Mouse (Mus musculus) limb, embryonic 13.5 days (tissue): Measurements from ENCODE around the gene Slc1a2. TPM values are rescaled to one million over a fixed set of nuclear protein-coding genes. Genes with fewer than 3 reads are reported as not detected.

Experiments
- ATAC-seq: fragments of 200-750 bp; cut with Nextera tagmentation; 2 replicates; pipeline ENCODE4 v1.8.0; 2017; ENCODE audit warnings: low read depth, moderate number of reproducible peaks, moderate TSS enrichment; ENCODE audit not compliant: low FRiP score
- H3K27ac ChIP-seq: fragments of 300-500 bp; sonication (generic); 2 replicates; pipeline ENCODE4 v1.5.1; 2015; ENCODE audit warnings: inconsistent platforms, mild to moderate bottlenecking, moderate library complexity
- H3K27me3 ChIP-seq: fragments of 300-500 bp; sonication (generic); 2 replicates; pipeline ENCODE4 v1.6.1; 2015; ENCODE audit warnings: mild to moderate bottlenecking, inconsistent platforms
- H3K36me3 ChIP-seq: fragments of 300-500 bp; sonication (generic); 2 replicates; pipeline ENCODE4 v1.6.1; 2015; ENCODE audit warnings: inconsistent platforms, mild to moderate bottlenecking, moderate library complexity
- H3K4me1 ChIP-seq: fragments of 300-500 bp; sonication (generic); 2 replicates; pipeline ENCODE4 v1.6.1; 2015; ENCODE audit warnings: inconsistent platforms
- H3K4me2 ChIP-seq: fragments of 300-500 bp; sonication (generic); replicated peaks from 2 replicates; pipeline ENCODE4 v1.6.1; 2015; ENCODE audit warnings: inconsistent platforms, mild to moderate bottlenecking, moderate library complexity
- H3K4me3 ChIP-seq: fragments of 300-500 bp; sonication (generic); 2 replicates; pipeline ENCODE4 v1.5.1; 2015; ENCODE audit warnings: moderate library complexity, mild to moderate bottlenecking, inconsistent platforms
- H3K9ac ChIP-seq: fragments of 300-500 bp; sonication (generic); 2 replicates; pipeline ENCODE4 v1.6.1; 2015; ENCODE audit warnings: mild to moderate bottlenecking, inconsistent platforms
- H3K9me3 ChIP-seq: fragments of 300-500 bp; sonication (generic); 2 replicates; pipeline ENCODE4 v1.6.1; 2016; ENCODE audit warnings: inconsistent platforms
- WGBS: fragments of 180-500 bp; shearing (Covaris S2); methylation state at CpG from one replicate; pipeline ENCODE4 v1.1.7; 2015; 5-methylcytosine and 5-hydroxymethylcytosine counted together
- polyA plus RNA-seq: library from polyadenylated mRNA; unstranded; fragments of >200 nt; fragmentation: Nextera tagmentation; extraction: Ambion mirVana; gene quantifications from 2 replicates; pipeline ENCODE4 v1.2.1, GENCODE M21; 2015

Gene Slc1a2
- polyA plus RNA-seq, 1 experiment from 2014 or later: 1.0 TPM

- H3K36me3 ChIP-seq: no peaks in the 10 kb centered on the region
- 62% methylated on average over 3 of the region's 3 CpGs for WGBS
- no peak overlapping the region for H3K4me3 ChIP-seq
- H3K4me1 ChIP-seq: peaks cover 2% of the 10 kb centered on the region
- H3K27me3 ChIP-seq: peaks cover 8% of the 10 kb centered on the region; the same call in 1 of the 2 replicates
- no peak overlapping the region for H3K27ac ChIP-seq
- H3K9me3 ChIP-seq: no peaks in the 10 kb centered on the region
- ATAC-seq: no peak
- no peak overlapping the region for H3K4me2 ChIP-seq
- no peak overlapping the region for H3K9ac ChIP-seq
Measured at GRCm38 (mm10) chr2:102725054-102725453, 66.6 kb downstream of the Slc1a2 start.

- Histone ChIP-seq H3K9me3 (no peaks in the 10 kb centered on the region), H3K27ac (peak overlapping the region; percentile 44; the same call in 1 of the 2 replicates), H3K4me2 (peak overlapping the region; percentile 27; the same call in 1 of the 2 replicates), H3K36me3 (no peaks in the 10 kb centered on the region), H3K27me3 (peaks cover 2% of the 10 kb centered on the region; the same call in 1 of the 2 replicates), H3K4me3 (no peak overlapping the region), H3K9ac (no peak overlapping the region), H3K4me1 (peaks cover 40% of the 10 kb centered on the region)
- 27% methylated on average over 5 of the region's 5 CpGs for WGBS
- ATAC-seq: peak; percentile 49
Measured at GRCm38 (mm10) chr2:102730386-102730785, 71.9 kb downstream of the Slc1a2 start.

- H3K4me2 ChIP-seq: peak overlapping the region; percentile 27
- H3K4me1 ChIP-seq: peaks cover 40% of the 10 kb centered on the region
- H3K27ac ChIP-seq: peak overlapping the region; percentile 44; the same call in 1 of the 2 replicates
- H3K27me3 ChIP-seq: peaks cover 2% of the 10 kb centered on the region; the same call in 1 of the 2 replicates
- H3K36me3 ChIP-seq: no peaks in the 10 kb centered on the region
- H3K9me3 ChIP-seq: no peaks in the 10 kb centered on the region
- no peak overlapping the region for H3K9ac ChIP-seq
- WGBS: 14% methylated on average over 8 of the region's 8 CpGs
- ATAC-seq: peak; percentile 52
- H3K4me3 ChIP-seq: no peak overlapping the region
Measured at GRCm38 (mm10) chr2:102730788-102731187, 72.3 kb downstream of the Slc1a2 start.

- Histone ChIP-seq H3K9me3 (no peaks in the 10 kb centered on the region), H3K27me3 (peaks cover 10% of the 10 kb centered on the region), H3K27ac (no peak overlapping the region), H3K4me3 (no peak overlapping the region), H3K9ac (no peak overlapping the region), H3K4me2 (no peak overlapping the region), H3K36me3 (no peaks in the 10 kb centered on the region), H3K4me1 (peaks cover 40% of the 10 kb centered on the region)
- no peak for ATAC-seq
- WGBS: 57% methylated on average over 4 of the region's 4 CpGs
Measured at GRCm38 (mm10) chr2:102733128-102733527, 74.7 kb downstream of the Slc1a2 start.

GRCm38 (mm10) chr2:102734055-102734454 is 75.6 kb downstream of the Slc1a2 start:
- Histone ChIP-seq H3K36me3 (no peaks in the 10 kb centered on the region), H3K27ac (no peak overlapping the region), H3K9me3 (no peaks in the 10 kb centered on the region), H3K4me3 (no peak overlapping the region), H3K4me1 (peaks cover 40% of the 10 kb centered on the region), H3K4me2 (no peak overlapping the region), H3K27me3 (peaks cover 10% of the 10 kb centered on the region), H3K9ac (no peak overlapping the region)
- WGBS: 83% methylated on average over 3 of the region's 3 CpGs
- no peak for ATAC-seq

GRCm38 (mm10) chr2:102735031-102735430 is 76.6 kb downstream of the Slc1a2 start:
- 73% methylated on average over 2 of the region's 2 CpGs for WGBS
- H3K36me3 ChIP-seq: no peaks in the 10 kb centered on the region
- ATAC-seq: no peak
- H3K27ac ChIP-seq: no peak overlapping the region
- H3K4me1 ChIP-seq: peaks cover 38% of the 10 kb centered on the region
- H3K4me3 ChIP-seq: no peak overlapping the region
- no peaks in the 10 kb centered on the region for H3K9me3 ChIP-seq
- no peak overlapping the region for H3K9ac ChIP-seq
- H3K4me2 ChIP-seq: no peak overlapping the region
- H3K27me3 ChIP-seq: peaks cover 12% of the 10 kb centered on the region; the same call in 1 of the 2 replicates

- H3K4me2 ChIP-seq: no peak overlapping the region
- WGBS: 89% methylated on average over 9 of the region's 9 CpGs
- H3K36me3 ChIP-seq: no peaks in the 10 kb centered on the region
- no peak overlapping the region for H3K4me3 ChIP-seq
- peaks cover 12% of the 10 kb centered on the region; the same call in 1 of the 2 replicates for H3K27me3 ChIP-seq
- no peak overlapping the region for H3K27ac ChIP-seq
- H3K4me1 ChIP-seq: peaks cover 30% of the 10 kb centered on the region
- no peak for ATAC-seq
- H3K9ac ChIP-seq: no peak overlapping the region
- H3K9me3 ChIP-seq: no peaks in the 10 kb centered on the region
Measured at GRCm38 (mm10) chr2:102735811-102736210, 77.4 kb downstream of the Slc1a2 start.

GRCm38 (mm10) chr2:102736490-102736889 is 78.0 kb downstream of the Slc1a2 start:
- Histone ChIP-seq H3K9me3 (no peaks in the 10 kb centered on the region), H3K4me2 (no peak overlapping the region), H3K27ac (no peak overlapping the region), H3K36me3 (no peaks in the 10 kb centered on the region), H3K27me3 (peaks cover 10% of the 10 kb centered on the region; the same call in 1 of the 2 replicates), H3K4me3 (no peak overlapping the region), H3K9ac (no peak overlapping the region), H3K4me1 (peaks cover 23% of the 10 kb centered on the region)
- 86% methylated on average over 5 of the region's 5 CpGs for WGBS
- no peak for ATAC-seq

- Histone ChIP-seq H3K27ac (no peak overlapping the region), H3K36me3 (no peaks in the 10 kb centered on the region), H3K4me3 (no peak overlapping the region), H3K4me1 (peaks cover 7% of the 10 kb centered on the region; the same call in 1 of the 2 replicates), H3K9ac (no peak overlapping the region), H3K4me2 (no peak overlapping the region), H3K27me3 (peaks cover 10% of the 10 kb centered on the region; the same call in 1 of the 2 replicates), H3K9me3 (no peaks in the 10 kb centered on the region)
- WGBS: 90% methylated on average over 1 of the region's 1 CpGs
- ATAC-seq: no peak
Measured at GRCm38 (mm10) chr2:102738852-102739251, 80.4 kb downstream of the Slc1a2 start.

- H3K4me1 ChIP-seq: peaks cover 11% of the 10 kb centered on the region
- 78% methylated on average over 5 of the region's 5 CpGs for WGBS
Measured at GRCm38 (mm10) chr2:102742685-102743084, 84.2 kb downstream of the Slc1a2 start.

GRCm38 (mm10) chr2:102743918-102744696 is 85.6 kb downstream of the Slc1a2 start:
- WGBS: 41% methylated on average over 10 of the region's 10 CpGs
- no peak overlapping the region for H3K9ac ChIP-seq
- peaks cover 11% of the 10 kb centered on the region for H3K4me1 ChIP-seq
- 0 out of 2 replicates have a peak, but pooled peaks cover 2% of the 10 kb centered on the region for H3K27me3 ChIP-seq
- no peak overlapping the region for H3K4me3 ChIP-seq
- no peak overlapping the region for H3K27ac ChIP-seq
- H3K4me2 ChIP-seq: no peak overlapping the region
- peak; percentile 40; the same call in 1 of the 2 replicates for ATAC-seq
- H3K9me3 ChIP-seq: no peaks in the 10 kb centered on the region
- H3K36me3 ChIP-seq: no peaks in the 10 kb centered on the region

More at GRCm38 (mm10) chr2:102742685-102743084, 84.2 kb downstream of the Slc1a2 start:
- H3K36me3 ChIP-seq: no peaks in the 10 kb centered on the region
- no peak overlapping the region for H3K4me2 ChIP-seq
- no peak overlapping the region for H3K4me3 ChIP-seq
- H3K27me3 ChIP-seq: 0 out of 2 replicates have a peak, but pooled peaks cover 2% of the 10 kb centered on the region
- no peak overlapping the region for H3K27ac ChIP-seq
- H3K9me3 ChIP-seq: no peaks in the 10 kb centered on the region
- no peak for ATAC-seq
- H3K9ac ChIP-seq: no peak overlapping the region

- Histone ChIP-seq H3K4me1 (peaks cover 11% of the 10 kb centered on the region), H3K27ac (no peak overlapping the region), H3K27me3 (no peaks in the 10 kb centered on the region), H3K36me3 (no peaks in the 10 kb centered on the region), H3K4me2 (peak overlapping the region; percentile 9; the same call in 1 of the 2 replicates), H3K9ac (no peak overlapping the region), H3K9me3 (no peaks in the 10 kb centered on the region), H3K4me3 (no peak overlapping the region)
- ATAC-seq: no peak; the same call in 1 of the 2 replicates
- 35% methylated on average over 7 of the region's 7 CpGs for WGBS
Measured at GRCm38 (mm10) chr2:102745259-102745906, 86.9 kb downstream of the Slc1a2 start.
